Mouse (Mus musculus): ENCODE results near the gene Sec61b. TPM values are rescaled to one million over a fixed set of nuclear protein-coding genes. Genes with fewer than 3 reads are reported as not detected.

The Sec61b gene
- 265 and 269 TPM in 2 replicates for polyA plus RNA-seq (2015; fragmentation: Nextera tagmentation; extraction: Ambion mirVana)

DNA sequence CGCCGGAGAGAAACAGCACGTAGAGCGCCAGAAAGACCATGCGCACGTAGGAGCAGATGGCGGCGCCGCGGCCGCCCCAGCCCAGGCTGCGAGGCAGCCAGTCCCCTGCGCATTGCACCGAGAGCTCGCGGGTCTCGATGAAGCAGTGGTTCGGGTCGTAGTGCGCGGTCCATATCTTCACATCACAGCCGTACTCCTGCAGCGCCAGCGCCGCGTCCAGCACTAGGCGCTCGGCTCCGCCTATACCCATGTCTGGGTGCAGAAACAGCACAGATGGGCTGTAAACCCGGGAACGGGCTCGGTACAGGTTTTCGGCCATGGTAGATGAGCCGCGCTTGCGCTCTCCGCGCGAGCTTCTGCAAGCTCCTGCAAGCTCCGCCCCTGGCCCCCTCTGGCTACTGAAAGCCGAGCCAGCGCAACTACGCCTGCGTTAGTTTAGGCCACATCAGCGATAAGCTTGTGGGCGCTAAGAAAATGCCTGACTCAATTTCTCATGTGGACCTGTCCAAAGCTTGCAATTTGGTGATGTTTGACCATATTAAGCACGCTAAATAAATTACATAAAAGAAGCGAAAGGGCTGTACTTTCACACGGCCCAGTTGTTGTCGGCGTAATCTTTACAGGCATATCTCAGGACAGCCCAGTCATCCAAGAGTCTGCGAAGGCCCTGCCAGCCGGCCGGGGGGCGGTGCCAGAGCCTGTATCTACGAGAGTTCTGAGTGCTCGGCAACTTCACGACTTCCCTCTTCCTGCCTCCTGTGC lies at the start of gene Sec61b, which contains the start of gene Alg2:
Gene Sec61b, plus strand, starts transcription at position 691 of the 762 bp plus-strand sequence.
Gene Alg2, minus strand, starts transcription at position 366 of the 762 bp plus-strand sequence.

Other genes with a start within 250 kb of the Sec61b start
- 6.8 and 7.9 TPM in 2 replicates for gene Tgfbr1, start 121.4 kb upstream of the Sec61b start, polyA plus RNA-seq (2015; fragmentation: Nextera tagmentation; extraction: Ambion mirVana)
- gene Alg2, start 325 bp upstream of the Sec61b start, polyA plus RNA-seq (2015; fragmentation: Nextera tagmentation; extraction: Ambion mirVana) = 14.0 and 17.9 TPM in 2 replicates